Mouse (Mus musculus): ENCODE measurements around the gene Abca17.

Abca17 gene

DNA sequence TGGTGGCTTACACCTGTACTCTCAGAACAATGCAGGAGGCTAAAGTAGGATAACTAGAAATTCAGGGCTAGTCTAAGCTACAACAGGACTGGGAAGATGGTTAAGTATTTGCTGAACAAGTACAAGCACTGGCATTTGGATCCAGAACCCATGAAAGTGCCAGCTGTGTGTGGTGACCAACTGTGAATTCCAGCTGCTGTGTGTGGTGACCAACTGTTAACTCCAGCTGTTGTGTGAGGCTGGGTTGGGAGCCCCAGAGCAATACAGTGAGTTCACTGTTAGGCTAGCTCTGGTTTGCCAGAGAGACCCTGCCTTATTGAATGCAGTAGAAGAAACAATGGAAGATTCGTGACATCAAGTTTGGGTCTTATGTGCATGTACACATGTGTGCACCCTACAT is 114.4 kb downstream of the Abca17 start:
- no peak for DNase-seq (ENCODE audit: low spot score)

DNA sequence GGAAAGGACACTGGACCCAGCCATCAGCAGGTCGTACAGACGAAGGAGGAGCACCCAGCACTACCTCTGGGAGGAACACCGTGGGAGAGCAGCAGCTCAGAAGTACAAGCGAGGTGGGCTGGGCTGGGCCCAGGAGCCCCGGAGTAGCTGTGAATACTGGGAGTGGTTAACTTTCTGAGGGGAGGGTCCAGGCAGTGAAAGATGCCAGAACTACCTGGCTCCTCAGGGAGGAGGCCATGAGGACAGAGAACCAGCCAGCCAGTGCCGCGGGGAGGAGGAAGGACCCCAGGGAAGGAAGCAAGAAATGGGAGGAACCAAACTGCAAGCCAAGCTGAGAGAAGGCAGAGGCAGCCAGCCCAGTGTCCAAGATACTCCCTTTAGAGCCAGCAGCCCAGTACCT is 122.9 kb downstream of the Abca17 start:
- DNase-seq (ENCODE audit: low spot score) = no peak

GRCm38 (mm10) chr17:24226721-24227120 is 124.1 kb downstream of the Abca17 start:
- DNase-seq (ENCODE audit: low spot score) = no peak

DNA sequence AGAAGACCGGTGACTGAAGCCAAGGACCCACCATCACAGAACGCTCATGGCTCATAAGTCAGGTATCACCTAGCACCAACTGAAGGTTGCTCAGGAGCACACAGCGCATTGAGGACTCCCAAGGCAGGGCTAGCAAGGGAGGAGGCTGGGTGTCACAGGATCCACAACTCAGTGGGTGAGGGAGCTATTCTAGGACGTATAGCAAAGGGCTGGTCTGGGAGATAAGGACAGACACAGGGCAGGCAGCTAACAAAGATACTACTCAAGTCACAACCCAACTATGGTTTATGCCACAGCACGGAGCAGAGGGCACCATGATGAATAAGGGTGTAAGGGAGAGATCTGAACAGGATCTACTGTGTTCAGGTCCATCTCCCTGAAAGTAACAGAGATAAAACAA is 125.0 kb downstream of the Abca17 start:
- no peak for DNase-seq (ENCODE audit: low spot score)

DNA sequence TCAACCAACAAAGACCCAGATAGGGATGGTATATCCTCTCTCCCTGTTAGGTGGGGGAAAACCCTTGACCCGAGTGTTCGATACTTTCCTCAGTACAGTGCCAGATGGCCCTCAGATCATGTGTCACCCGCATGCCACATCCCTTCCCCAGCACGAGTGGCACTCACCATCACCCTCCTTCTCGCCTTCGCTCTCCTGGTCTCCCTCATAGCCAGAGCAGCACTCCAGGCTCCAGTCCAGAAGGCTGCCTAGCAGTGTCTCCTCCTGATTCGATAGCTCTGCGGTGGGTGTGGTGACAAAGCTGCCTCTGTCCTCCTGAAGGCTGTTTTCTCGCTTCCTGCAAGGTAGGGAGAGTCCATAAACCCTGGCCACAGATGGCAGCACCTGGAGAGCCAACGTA is 126.1 kb downstream of the Abca17 start:
- DNase-seq (ENCODE audit: low spot score) = no peak

GRCm38 (mm10) chr17:24223513-24223912 is 127.4 kb downstream of the Abca17 start:
- DNase-seq (ENCODE audit: low spot score) = no peak

DNA sequence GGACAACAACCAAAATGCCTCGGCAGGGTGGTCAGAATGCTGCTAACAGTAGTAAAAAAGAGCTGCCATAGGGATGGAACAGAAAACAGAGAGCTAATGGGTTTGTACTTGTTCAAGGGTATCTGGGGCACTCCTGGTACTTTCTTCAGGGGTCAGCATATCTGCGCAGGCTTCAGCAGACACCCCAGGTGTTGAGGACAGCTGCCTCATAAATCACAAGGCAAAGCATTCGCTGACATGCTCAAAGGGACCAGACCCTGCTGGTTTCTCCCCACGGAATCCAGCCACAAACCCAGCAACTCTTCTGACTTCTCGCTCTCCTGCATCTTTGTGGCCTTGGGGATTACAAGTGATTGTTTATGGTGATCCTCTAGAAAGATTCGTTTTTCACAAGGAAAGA is 128.2 kb downstream of the Abca17 start:
- no peak for DNase-seq (ENCODE audit: low spot score)

- peak; percentile 98 for DNase-seq (ENCODE audit: low spot score)
Measured at GRCm38 (mm10) chr17:24220435-24221411, 130.1 kb downstream of the Abca17 start, which contains the start of gene Tedc2. Tedc2 (minus strand) TSS chr17:24220851.

- DNase-seq (ENCODE audit: low spot score) = no peak
Measured at GRCm38 (mm10) chr17:24216836-24217235, 134.0 kb downstream of the Abca17 start.
